Comparison of ENCODE assay signal across 12 mouse cellular contexts in the genomic region with DNA sequence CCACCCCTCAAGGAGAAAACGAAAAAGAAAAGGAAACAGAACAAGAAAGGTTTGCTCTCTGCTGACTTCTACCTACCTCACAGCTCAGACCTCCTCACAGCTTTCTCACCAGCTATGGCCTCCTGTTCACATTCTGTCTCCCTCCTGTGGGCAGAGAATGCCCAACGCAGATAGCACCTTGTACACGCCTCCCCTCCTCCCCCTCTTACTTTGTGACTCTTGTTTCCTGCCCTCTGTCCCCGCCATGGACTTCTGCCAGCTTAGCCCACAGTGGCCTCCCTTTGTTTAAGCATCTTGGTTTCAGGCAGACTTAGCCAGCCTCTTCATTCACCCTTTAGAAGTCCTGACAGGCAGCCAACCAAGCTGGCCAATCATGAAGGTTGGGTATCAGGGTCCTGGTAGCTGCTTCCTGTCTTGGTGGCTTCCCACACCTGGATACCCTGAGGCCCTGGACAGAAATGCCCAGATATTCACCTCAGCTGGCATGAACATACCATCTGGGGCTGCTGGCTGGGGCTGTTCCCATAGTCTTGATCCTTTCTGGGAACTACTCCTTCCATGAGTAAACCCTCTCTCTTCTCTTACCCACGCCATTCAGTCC.
DNase-seq lines count a peak whose midpoint lies in the region; ATAC-seq and TF ChIP-seq lines count a peak whose summit lies in the region.
"Had no signal": no experiment of that assay in that cellular context is flagged by ENCODE, and none has a peak within 500 bp of the region (broad histone marks: within the 10 kb centered on the region; RNA-seq: fewer than 3 reads in every experiment).

No protein-coding gene starts in this region.

- H3K4me2 ChIP-seq in intestine, postnatal 0 days (replicated peaks; ENCODE audit: low read depth): no peak overlapping the region
- H3K4me2 ChIP-seq in intestine, embryonic 15.5 days (replicated peaks): no peak overlapping the region
- H3K4me2 ChIP-seq in liver, embryonic 12.5 days: no peak overlapping the region
- H3K4me2 ChIP-seq: embryonic facial prominence, embryonic 13.5 days had no signal

- no peaks in the 10 kb centered on the region for H3K36me3 ChIP-seq in intestine, postnatal 0 days (ENCODE audit: control insufficient read depth, insufficient read depth)
- no peaks in the 10 kb centered on the region for H3K36me3 ChIP-seq in intestine, embryonic 15.5 days
- H3K36me3 ChIP-seq in thymus, adult 2 months (ENCODE audit: control insufficient read depth, insufficient read depth, low read length): no peaks in the 10 kb centered on the region
- H3K36me3 ChIP-seq in liver, embryonic 12.5 days: 0 out of 2 replicates have a peak, but pooled peaks cover 17% of the 10 kb centered on the region
- H3K36me3 ChIP-seq: embryonic facial prominence, embryonic 13.5 days had no signal

- no peaks in the 10 kb centered on the region for H3K27me3 ChIP-seq in intestine, postnatal 0 days (replicated peaks; ENCODE audit: control insufficient read depth, insufficient read depth, low read length)
- H3K27me3 ChIP-seq in intestine, embryonic 15.5 days (replicated peaks): no peaks in the 10 kb centered on the region
- no peaks in the 10 kb centered on the region for H3K27me3 ChIP-seq in thymus, adult 2 months (ENCODE audit: control insufficient read depth, insufficient read depth, low read length)
- H3K27me3 ChIP-seq in liver, embryonic 12.5 days (replicated peaks): no peaks in the 10 kb centered on the region
- H3K27me3 ChIP-seq: embryonic facial prominence, embryonic 13.5 days; megakaryocyte, embryonic 14.5 days; Patski had no signal

- intact Hi-C loops in left cerebral cortex, postnatal 10 days (cut with DNase I): no loop called here

- H3K9ac ChIP-seq in intestine, postnatal 0 days (ENCODE audit: low read depth, low read length): no peak overlapping the region
- H3K9ac ChIP-seq in intestine, embryonic 15.5 days: no peak overlapping the region
- no peak overlapping the region for H3K9ac ChIP-seq in liver, embryonic 12.5 days
- H3K9ac ChIP-seq: embryonic facial prominence, embryonic 13.5 days had no signal

- DNase-seq in thymus, postnatal 4 days: peak; percentile 15
- DNase-seq in thymus, adult 2 months: no peak
- DNase-seq in layer of hippocampus, adult 9-10 months (ENCODE audit: low spot score): no peak
- no peak for DNase-seq in ovary, postnatal 10 days (ENCODE audit: low spot score)
- DNase-seq in left cerebral cortex, postnatal 10 days (ENCODE audit: extremely low spot score in 1 of 2, low spot score in 2 of 2): no peak
- DNase-seq: gastrocnemius, postnatal 10 days had no signal

- no peak overlapping the region for H3K4me3 ChIP-seq in intestine, postnatal 0 days (ENCODE audit: low read depth, low read length)
- no peak overlapping the region for H3K4me3 ChIP-seq in intestine, embryonic 15.5 days (replicated peaks)
- H3K4me3 ChIP-seq in thymus, adult 2 months (ENCODE audit: control insufficient read depth, insufficient read depth, low read length): no peak overlapping the region
- H3K4me3 ChIP-seq in liver, embryonic 12.5 days: no peak overlapping the region
- H3K4me3 ChIP-seq: embryonic facial prominence, embryonic 13.5 days; megakaryocyte, embryonic 14.5 days had no signal

- H3K4me1 ChIP-seq in intestine, postnatal 0 days (replicated peaks; ENCODE audit: control insufficient read depth, insufficient read depth, low read length): no peaks in the 10 kb centered on the region
- H3K4me1 ChIP-seq in intestine, embryonic 15.5 days (replicated peaks): no peaks in the 10 kb centered on the region
- H3K4me1 ChIP-seq in thymus, adult 2 months (replicated peaks; ENCODE audit: control insufficient read depth, insufficient read depth, low read length): peaks cover 7% of the 10 kb centered on the region
- peaks cover 49% of the 10 kb centered on the region for H3K4me1 ChIP-seq in liver, embryonic 12.5 days
- H3K4me1 ChIP-seq: embryonic facial prominence, embryonic 13.5 days had no signal

- H3K27ac ChIP-seq in intestine, postnatal 0 days (ENCODE audit: low read depth, low read length): no peak overlapping the region
- H3K27ac ChIP-seq in intestine, embryonic 15.5 days: no peak overlapping the region
- H3K27ac ChIP-seq in thymus, adult 2 months (ENCODE audit: control insufficient read depth, insufficient read depth, low read length): no peak overlapping the region
- 0 out of 2 replicates have a peak overlapping the region, but pooled peaks have one; percentile 11 for H3K27ac ChIP-seq in liver, embryonic 12.5 days
- H3K27ac ChIP-seq: embryonic facial prominence, embryonic 13.5 days had no signal

- no peaks in the 10 kb centered on the region for H3K9me3 ChIP-seq in intestine, postnatal 0 days (ENCODE audit: control insufficient read depth)
- H3K9me3 ChIP-seq in intestine, embryonic 15.5 days: no peaks in the 10 kb centered on the region
- no peaks in the 10 kb centered on the region for H3K9me3 ChIP-seq in liver, embryonic 12.5 days (replicated peaks)
- H3K9me3 ChIP-seq: embryonic facial prominence, embryonic 13.5 days; megakaryocyte, embryonic 14.5 days had no signal

- no peak for TF ChIP-seq POLR2A in thymus, adult 2 months (IDR thresholded peaks at IDR 0.05; ENCODE audit: control insufficient read depth, extremely low read depth, insufficient read depth, low read length, poor library complexity)

- no peak for ATAC-seq in intestine, postnatal 0 days
- ATAC-seq in intestine, embryonic 15.5 days: no peak
- ATAC-seq in liver, embryonic 12.5 days: peak; percentile 50; the same call in 1 of the 2 replicates
- ATAC-seq: Patski had no signal

- 68% methylated on average over 5 of the region's 5 CpGs for WGBS in intestine, postnatal 0 days
- WGBS in intestine, embryonic 15.5 days: 80% methylated on average over 5 of the region's 5 CpGs
- WGBS in thymus, adult 2 months: 53% methylated on average over 5 of the region's 5 CpGs
- WGBS in liver, embryonic 12.5 days (ENCODE audit: insufficient replicate concordance): 61% methylated on average over 5 of the region's 5 CpGs

- peak; percentile 45 for TF ChIP-seq CTCF in intestine, postnatal 0 days (IDR thresholded peaks at IDR 0.05; ENCODE audit: low read depth)
- TF ChIP-seq CTCF in thymus, adult 2 months (IDR thresholded peaks at IDR 0.05; ENCODE audit: borderline replicate concordance, control insufficient read depth, extremely low read depth, insufficient read depth, low read length, poor library complexity): no peak
